ENCODE assay signal across 13 mouse cellular contexts in genomic region chr7:35157512-35157911, GRCm38 (mm10).
"Had no signal": no experiment of that assay in that cellular context is flagged by ENCODE, and none has a peak within 500 bp of the region (broad histone marks: within the 10 kb centered on the region; RNA-seq: fewer than 3 reads in every experiment).

No protein-coding gene starts in this region.

- DNase-seq: kidney, adult 2 months; kidney, postnatal 36 days; layer of hippocampus, postnatal 36 days; liver, embryonic 13.5 days; lung, adult 2 months; lung, postnatal 36 days; right cerebral cortex, adult 18-20 months; right cerebral cortex, postnatal 14 days; spleen, adult 18-20 months; thymus, adult 2 months; thymus, postnatal 14 days; thymus, postnatal 4 days had no signal

- ATAC-seq: midbrain, embryonic 15.5 days had no signal
